Mouse (Mus musculus): Measurements from ENCODE around the gene Trpm3.

The Trpm3 gene

GRCm38 (mm10) chr19:22138590-22139421, at the start of gene Trpm3:
Gene Trpm3, plus strand, starts transcription at chr19:22139046.
- peak; percentile 18 to 68 for DNase-seq

DNA sequence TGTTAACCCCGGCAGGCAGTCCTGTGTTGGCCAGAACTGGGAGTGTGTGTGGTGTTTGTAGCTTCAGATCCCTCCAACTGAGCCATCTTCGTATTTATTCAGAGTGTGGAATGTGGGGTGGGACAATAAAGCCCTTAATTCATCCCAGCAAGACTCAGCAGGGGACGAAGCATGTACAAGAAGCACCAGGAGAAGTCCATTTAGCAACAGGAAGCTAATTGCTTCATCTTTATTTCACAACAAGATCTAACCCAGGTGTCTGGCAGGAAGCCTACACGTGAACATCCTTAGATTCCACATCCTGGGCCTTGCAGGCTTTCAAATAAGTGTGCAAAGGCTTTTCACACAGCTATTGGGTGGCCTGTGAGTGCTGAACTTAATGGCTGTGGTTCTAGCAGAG, 38.3 kb upstream of the Trpm3 start:
- no peak for DNase-seq

GRCm38 (mm10) chr19:22103865-22104264, 35.0 kb upstream of the Trpm3 start:
- DNase-seq: no peak

DNA sequence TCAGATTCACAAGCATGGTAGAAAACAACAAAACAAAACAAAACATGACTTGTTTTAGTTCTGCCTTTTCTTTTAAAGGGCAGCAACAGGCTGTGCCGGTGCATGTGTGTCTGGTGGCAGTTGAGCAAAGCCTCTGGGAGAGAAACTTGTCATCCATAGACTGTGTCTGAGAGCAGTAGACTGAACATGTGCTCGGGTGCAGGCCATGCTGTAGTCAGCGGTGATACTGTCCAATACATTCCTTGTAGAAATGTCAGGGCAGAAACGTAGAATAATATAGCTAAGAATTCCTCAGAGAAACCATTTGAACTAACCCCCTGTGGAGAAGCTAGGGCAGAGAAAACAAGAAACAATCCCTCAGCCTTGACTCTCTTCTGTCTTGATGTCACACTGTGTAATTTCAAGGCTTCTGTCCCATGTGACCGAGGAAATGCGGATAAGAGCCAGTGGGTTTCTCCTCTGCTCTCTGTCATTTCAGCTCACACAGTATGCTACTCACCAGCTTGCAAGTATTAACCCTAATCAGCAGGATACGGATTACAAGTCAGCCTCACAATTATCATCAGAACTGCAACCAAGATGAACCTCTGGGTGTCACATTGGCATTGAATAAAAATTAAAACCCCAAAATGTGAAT, 33.9 kb upstream of the Trpm3 start:
- DNase-seq: no peak

- DNase-seq: no peak
These were observed 33.2 kb upstream of the Trpm3 start for GRCm38 (mm10) chr19:22105648-22106047.

GRCm38 (mm10) chr19:22108893-22109463, 29.9 kb upstream of the Trpm3 start:
- no peak for DNase-seq

- no peak for DNase-seq
These were observed 17.9 kb upstream of the Trpm3 start for GRCm38 (mm10) chr19:22120976-22121375.

DNA sequence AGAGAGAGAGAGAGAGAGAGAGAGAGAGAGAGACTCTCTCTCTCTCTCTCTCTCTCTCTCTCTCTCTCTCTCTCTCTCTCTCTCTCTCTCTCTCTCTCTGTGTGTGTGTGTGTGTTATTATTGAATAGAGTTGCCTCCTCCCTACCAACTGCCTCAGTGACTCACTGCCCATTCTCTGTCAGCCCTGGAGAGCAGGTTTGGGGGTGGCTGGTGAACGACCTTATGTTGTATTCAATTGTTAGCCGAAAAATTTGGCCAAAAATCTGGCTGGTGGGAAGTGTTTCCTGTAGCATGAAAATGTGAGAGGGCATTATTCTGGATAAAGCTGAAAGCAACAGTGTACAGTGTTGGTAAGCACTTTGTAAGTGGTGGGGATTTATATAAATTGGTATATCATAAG, 17.2 kb upstream of the Trpm3 start:
- no peak for DNase-seq

DNA sequence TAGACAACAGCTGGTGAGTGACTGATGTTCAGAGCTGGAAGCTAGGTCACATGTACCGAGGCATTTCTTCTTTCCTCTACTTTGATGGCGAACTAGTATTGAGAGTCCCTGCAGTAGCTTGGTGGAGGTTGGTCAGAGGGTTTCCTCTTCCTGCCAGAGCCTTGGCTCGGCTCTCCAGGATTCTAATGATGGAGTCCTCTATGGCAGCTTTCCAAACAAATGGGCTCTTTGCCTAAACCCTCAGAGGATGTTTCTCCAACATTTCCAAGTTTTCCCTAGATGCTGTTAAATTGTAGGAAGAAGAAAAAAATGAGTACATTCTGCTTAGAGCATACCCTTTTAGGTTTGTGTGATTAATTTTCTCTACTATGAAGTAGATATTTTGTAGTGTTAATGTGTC, 6.2 kb upstream of the Trpm3 start:
- DNase-seq: peak in 1 of 2 experiments; percentile 1

DNA sequence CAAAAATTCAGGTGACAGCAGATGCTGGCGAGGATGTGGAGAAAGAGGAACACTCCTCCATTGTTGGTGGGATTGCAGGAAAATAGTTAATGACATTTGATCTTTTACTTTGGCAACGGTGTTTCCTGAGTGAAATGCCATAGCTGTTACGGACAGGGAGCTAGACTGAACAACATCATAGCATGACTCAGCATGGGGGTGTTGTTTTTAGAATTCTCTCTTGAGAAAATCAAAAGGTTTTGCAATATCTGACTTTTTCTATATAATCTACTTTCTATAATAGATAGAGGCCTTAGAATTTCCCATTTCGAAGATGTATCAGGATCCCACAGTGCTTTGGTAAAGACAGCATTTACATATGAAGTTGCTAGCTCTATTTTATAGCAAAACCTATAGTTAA, 39.7 kb downstream of the Trpm3 start:
- DNase-seq: no peak

DNA sequence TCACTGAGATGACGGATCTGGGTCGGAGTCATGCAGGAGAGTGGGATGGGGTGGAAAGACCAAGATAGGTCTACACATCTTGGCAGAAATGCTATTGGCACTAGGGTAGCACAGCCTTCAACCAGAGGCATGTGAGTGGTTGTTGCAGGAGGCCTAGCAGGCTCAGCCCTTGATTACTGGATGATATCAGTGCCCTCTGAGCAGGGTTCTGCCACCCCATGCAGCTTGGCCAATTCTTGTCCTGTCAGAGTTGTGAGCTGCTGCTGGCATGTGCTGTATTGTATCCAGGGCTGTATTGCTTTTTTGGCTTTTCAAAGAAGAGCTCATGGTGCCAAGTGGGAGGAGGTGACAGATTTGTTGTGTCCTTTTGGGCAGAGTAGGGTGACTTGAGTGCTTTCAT, 40.2 kb downstream of the Trpm3 start:
- DNase-seq: no peak

DNA sequence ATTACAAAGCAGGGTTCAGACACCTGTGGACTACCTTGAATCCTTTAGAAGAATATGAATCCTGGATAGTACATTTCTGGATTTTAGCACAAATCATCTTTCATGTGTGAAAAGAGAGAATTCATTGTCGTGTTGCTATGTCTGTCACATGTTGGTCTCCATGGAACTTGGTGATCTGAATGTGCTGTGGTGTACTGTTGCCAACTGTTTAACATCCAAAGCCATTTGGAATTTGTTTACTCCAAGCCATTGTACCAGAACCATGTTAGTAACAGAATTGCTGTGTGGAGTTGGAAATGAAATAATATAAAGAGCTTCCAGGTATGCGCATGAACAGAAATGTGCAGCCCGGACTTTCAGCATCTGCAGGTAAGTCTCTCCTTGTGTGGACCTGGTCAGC, 41.3 kb downstream of the Trpm3 start:
- DNase-seq: no peak

GRCm38 (mm10) chr19:22189716-22190115, 50.9 kb downstream of the Trpm3 start:
- no peak for DNase-seq

DNA sequence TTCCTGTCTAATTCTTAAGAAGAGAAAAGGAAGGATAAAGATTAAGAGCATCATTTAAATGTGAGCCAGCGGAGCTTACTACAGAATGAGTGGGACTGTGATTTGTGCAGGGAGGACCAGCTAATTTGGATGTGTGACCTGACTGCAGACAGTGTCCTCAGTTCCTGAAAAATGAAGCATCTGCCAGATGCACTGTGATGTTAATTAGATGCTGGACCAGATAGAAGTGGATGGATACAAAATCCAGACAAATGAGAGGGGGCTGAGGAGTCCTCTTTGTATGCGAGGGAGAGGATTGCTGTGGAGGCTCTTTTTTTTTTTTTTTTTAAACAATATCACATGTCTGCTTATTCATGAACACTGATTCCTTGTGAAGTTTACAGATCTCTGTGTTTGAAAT, 83.7 kb downstream of the Trpm3 start:
- no peak for DNase-seq

GRCm38 (mm10) chr19:22234187-22234586, 95.3 kb downstream of the Trpm3 start:
- DNase-seq: no peak

GRCm38 (mm10) chr19:22249076-22249475, 110.2 kb downstream of the Trpm3 start:
- DNase-seq: no peak

DNA sequence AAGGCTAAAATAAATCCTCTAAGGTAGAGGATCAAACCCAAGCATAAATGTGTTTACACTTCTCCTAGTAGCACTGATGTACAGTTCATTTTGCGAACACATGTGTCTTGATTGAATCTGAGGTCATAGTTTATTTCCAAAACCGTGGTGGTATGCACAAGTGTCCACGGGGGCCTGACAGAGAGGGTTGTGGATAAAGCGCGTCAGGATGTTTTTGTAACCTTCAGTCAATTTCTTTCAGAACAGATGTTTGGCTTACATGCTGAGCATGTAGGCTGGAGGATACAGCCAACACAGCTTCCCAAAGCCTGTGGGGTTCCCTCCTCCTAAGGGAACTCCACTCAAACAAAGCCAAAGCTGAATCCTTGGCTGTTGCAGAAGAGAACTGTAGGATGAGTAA, 134.1 kb downstream of the Trpm3 start:
- no peak for DNase-seq

- no peak for DNase-seq
These were observed 145.8 kb downstream of the Trpm3 start for GRCm38 (mm10) chr19:22284651-22285050.

- DNase-seq: no peak
These were observed 153.8 kb downstream of the Trpm3 start for GRCm38 (mm10) chr19:22292671-22293070.

- DNase-seq: no peak
These were observed 162.1 kb downstream of the Trpm3 start for GRCm38 (mm10) chr19:22300906-22301305.

- DNase-seq: no peak
These were observed 164.4 kb downstream of the Trpm3 start for GRCm38 (mm10) chr19:22303021-22303951.

GRCm38 (mm10) chr19:22303952-22304655, 165.3 kb downstream of the Trpm3 start:
- DNase-seq: peak; percentile 77 to 91
